Mouse (Mus musculus) thymus, adult 2 months (tissue): ENCODE measurements around the gene Efl1. TPM values are rescaled to one million over a fixed set of nuclear protein-coding genes. Genes with fewer than 3 reads are reported as not detected.
A peak's percentile ranks its signal among the peaks of the same experiment; 100 is the strongest.

Experiments used
- DNase-seq: peaks from one replicate; pipeline ENCODE4 v3.0.0; 2021
- H3K27ac ChIP-seq: fragments of 200-500 bp; 2 replicates; pipeline ENCODE4 v1.5.1; 2012; ENCODE audit warnings: low read length, control low read depth; ENCODE audit not compliant: control insufficient read depth, insufficient read depth
- H3K27me3 ChIP-seq: fragments of 200-500 bp; 2 replicates; pipeline ENCODE4 v1.6.1; 2012; ENCODE audit warnings: mild to moderate bottlenecking, low read length, moderate library complexity, mixed read lengths; ENCODE audit not compliant: control insufficient read depth, insufficient read depth
- H3K36me3 ChIP-seq: fragments of 200-500 bp; 2 replicates; pipeline ENCODE4 v1.6.1; 2012; ENCODE audit warnings: mild to moderate bottlenecking, low read length, moderate library complexity; ENCODE audit not compliant: control insufficient read depth, insufficient read depth
- H3K4me1 ChIP-seq: fragments of 200-500 bp; replicated peaks from 2 replicates; pipeline ENCODE4 v1.6.1; 2012; ENCODE audit warnings: low read length; ENCODE audit not compliant: control insufficient read depth, insufficient read depth
- H3K4me3 ChIP-seq: fragments of 200-500 bp; 2 replicates; pipeline ENCODE4 v1.5.1; 2012; ENCODE audit warnings: mild to moderate bottlenecking, low read length, control low read depth, moderate library complexity; ENCODE audit not compliant: control insufficient read depth, insufficient read depth
- CTCF ChIP-seq: fragments of 200-500 bp; IDR thresholded peaks from 2 replicates; pipeline ENCODE4 v1.5.1; 2012; ENCODE audit warnings: mild to moderate bottlenecking, control low read depth, low read length, moderate library complexity, borderline replicate concordance; ENCODE audit not compliant: control insufficient read depth, poor library complexity, insufficient read depth; ENCODE audit errors: extremely low read depth
- POLR2A ChIP-seq: fragments of 200-500 bp; IDR thresholded peaks from 2 replicates; pipeline ENCODE4 v1.6.1; 2012; ENCODE audit warnings: mild to moderate bottlenecking, low read length, control low read depth, moderate library complexity; ENCODE audit not compliant: control insufficient read depth, poor library complexity, insufficient read depth; ENCODE audit errors: extremely low read depth
- WGBS: fragments of 180-500 bp; shearing (Covaris S2); methylation state at CpG from one replicate; pipeline ENCODE4 v1.1.7; 2018; 5-methylcytosine and 5-hydroxymethylcytosine counted together
- polyA plus RNA-seq: library from polyadenylated mRNA; depleted of rRNA; stranded (reverse); fragments of >200 nt; gene quantifications from 2 replicates; pipeline ENCODE4 v1.2.3, GENCODE M21; 2012

The Efl1 gene
- polyA plus RNA-seq, 1 experiment = 7.9 TPM

- TF ChIP-seq POLR2A (no peak), CTCF (no peak)
- peak overlapping the region; percentile 7; the same call in 1 of the 2 replicates for H3K4me3 ChIP-seq
- no peaks in the 10 kb centered on the region for H3K27me3 ChIP-seq
- peaks cover 4% of the 10 kb centered on the region for H3K4me1 ChIP-seq
- H3K27ac ChIP-seq = no peak overlapping the region
- DNase-seq = no peak
- no peaks in the 10 kb centered on the region for H3K36me3 ChIP-seq
- WGBS = 33% methylated on average over 4 of the region's 4 CpGs
Measured at GRCm38 (mm10) chr7:82647909-82648308, 505 bp upstream of the Efl1 start.

DNA sequence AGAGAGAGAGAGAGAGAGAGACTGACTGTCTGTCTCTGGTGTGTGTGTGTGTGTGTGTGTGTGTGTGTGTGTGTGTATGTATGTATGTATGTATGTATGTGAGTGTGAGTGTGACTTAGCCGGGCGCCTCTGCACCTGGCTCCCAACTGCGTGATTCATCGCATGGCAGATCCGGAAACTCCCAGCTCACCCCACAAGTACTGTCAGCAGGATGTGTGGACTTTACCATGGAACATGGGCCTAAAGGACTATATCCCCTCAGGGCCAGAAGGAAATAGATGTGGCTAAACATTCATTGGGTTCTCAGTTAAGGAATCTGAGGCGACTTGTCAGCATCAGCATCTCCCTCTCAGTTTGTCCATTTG is 649 bp downstream of the Efl1 start:
- Histone ChIP-seq H3K27me3 (no peaks in the 10 kb centered on the region), H3K4me1 (peaks cover 4% of the 10 kb centered on the region), H3K4me3 (peak overlapping the region; percentile 79), H3K36me3 (no peaks in the 10 kb centered on the region), H3K27ac (no peak overlapping the region)
- WGBS = 11% methylated on average over 6 of the region's 6 CpGs
- no peak for TF ChIP-seq POLR2A
- DNase-seq = peak; percentile 6

GRCm38 (mm10) chr7:82664604-82665003 is 16.2 kb downstream of the Efl1 start:
- H3K36me3 ChIP-seq = peaks cover 18% of the 10 kb centered on the region; the same call in 1 of the 2 replicates
- H3K27me3 ChIP-seq = no peaks in the 10 kb centered on the region
- no peak overlapping the region for H3K27ac ChIP-seq
- H3K4me1 ChIP-seq = no peaks in the 10 kb centered on the region
- no peak for TF ChIP-seq POLR2A
- TF ChIP-seq CTCF = no peak
- H3K4me3 ChIP-seq = no peak overlapping the region
- 93% methylated on average over 3 of the region's 3 CpGs for WGBS
- no peak for DNase-seq

DNA sequence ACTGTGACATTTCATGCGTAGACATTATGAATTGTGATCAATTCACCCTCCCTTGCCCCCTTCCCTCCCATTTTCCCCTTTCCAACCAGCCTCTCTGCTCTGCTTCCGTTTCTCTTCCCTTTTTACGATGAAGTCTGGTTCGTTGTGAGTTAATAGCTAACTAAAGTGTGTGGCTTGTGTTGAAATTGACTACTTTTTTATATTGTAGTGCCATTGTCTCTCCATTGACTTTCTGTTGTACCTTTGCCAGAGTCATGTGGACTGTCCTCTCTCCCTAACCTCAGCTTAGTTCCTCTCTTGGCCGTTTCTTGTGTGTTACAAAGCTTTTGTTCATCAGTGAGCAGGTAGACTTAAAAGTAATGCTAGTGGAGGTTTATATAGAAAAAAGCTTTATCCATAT is 27.6 kb downstream of the Efl1 start:
- no peaks in the 10 kb centered on the region for H3K27me3 ChIP-seq
- TF ChIP-seq POLR2A = no peak
- TF ChIP-seq CTCF = no peak
- no peak for DNase-seq
- no peak overlapping the region for H3K27ac ChIP-seq
- H3K36me3 ChIP-seq = peaks cover 14% of the 10 kb centered on the region
- no peak overlapping the region for H3K4me3 ChIP-seq
- WGBS = 93% methylated on average over 5 of the region's 5 CpGs
- no peaks in the 10 kb centered on the region for H3K4me1 ChIP-seq

- Histone ChIP-seq H3K36me3 (peaks cover 9% of the 10 kb centered on the region), H3K27me3 (no peaks in the 10 kb centered on the region), H3K4me1 (no peaks in the 10 kb centered on the region), H3K4me3 (no peak overlapping the region), H3K27ac (no peak overlapping the region)
- no peak for DNase-seq
- TF ChIP-seq CTCF (no peak), POLR2A (no peak)
- WGBS = 88% methylated on average over 6 of the region's 6 CpGs
Measured at GRCm38 (mm10) chr7:82676834-82677233, 28.4 kb downstream of the Efl1 start.

DNA sequence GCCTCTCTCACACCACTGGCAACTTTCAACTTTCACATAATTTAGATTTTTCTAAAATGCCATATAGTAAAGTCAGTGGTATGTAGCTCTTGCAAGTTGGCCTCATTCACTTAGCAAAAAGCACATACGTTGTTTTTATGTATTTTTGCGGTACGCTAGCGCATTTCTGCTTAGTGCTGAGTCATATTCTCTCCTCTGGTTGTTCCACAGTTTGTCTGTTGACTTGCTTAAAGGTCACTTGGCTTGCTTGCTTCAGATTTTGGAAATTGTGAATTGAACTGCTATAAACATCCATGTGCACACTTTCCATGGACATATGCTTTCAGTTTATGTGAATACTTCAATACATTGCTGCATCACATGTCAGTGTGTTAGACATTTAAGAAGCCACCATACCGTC is 31.5 kb downstream of the Efl1 start:
- DNase-seq = no peak
- 98% methylated on average over 5 of the region's 5 CpGs for WGBS
- Histone ChIP-seq H3K36me3 (peaks cover 13% of the 10 kb centered on the region), H3K27ac (no peak overlapping the region), H3K27me3 (no peaks in the 10 kb centered on the region), H3K4me3 (no peak overlapping the region), H3K4me1 (no peaks in the 10 kb centered on the region)
- TF ChIP-seq POLR2A (no peak), CTCF (no peak)

DNA sequence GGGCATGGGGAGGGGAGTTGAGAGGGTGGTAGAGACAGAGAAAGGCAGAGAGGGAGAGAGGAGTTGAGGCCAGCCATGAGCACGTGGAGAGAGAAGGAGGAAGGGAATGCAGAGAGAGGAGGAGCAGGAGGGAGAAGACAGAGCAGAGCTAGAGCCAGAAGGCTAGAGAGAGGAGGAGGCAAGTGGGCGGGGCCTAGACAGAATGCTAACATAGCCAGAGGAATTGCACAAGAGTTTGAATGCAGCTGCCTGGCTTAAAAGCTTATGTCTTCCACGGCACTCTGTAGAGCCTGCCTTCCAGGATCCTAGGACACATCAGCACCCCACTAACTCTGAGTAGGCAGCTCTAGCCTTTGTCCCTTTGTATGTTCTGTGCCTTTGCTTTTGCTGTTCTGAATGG is 40.3 kb downstream of the Efl1 start:
- H3K4me3 ChIP-seq = no peak overlapping the region
- peaks cover 25% of the 10 kb centered on the region for H3K36me3 ChIP-seq
- H3K27me3 ChIP-seq = no peaks in the 10 kb centered on the region
- DNase-seq = no peak
- 68% methylated on average over 3 of the region's 3 CpGs for WGBS
- peaks cover 7% of the 10 kb centered on the region for H3K4me1 ChIP-seq
- H3K27ac ChIP-seq = no peak overlapping the region
- TF ChIP-seq POLR2A (no peak), CTCF (no peak)
